Mouse (Mus musculus) kidney, adult 2 months (tissue): Measurements from ENCODE around the gene Ndufs7. TPM values are rescaled to one million over a fixed set of nuclear protein-coding genes. Genes with fewer than 3 reads are reported as not detected.
A peak's percentile ranks its signal among the peaks of the same experiment; 100 is the strongest.

Experiments
- DNase-seq: peaks from one replicate; pipeline ENCODE4 v3.0.0; 2021
- H3K27ac ChIP-seq: fragments of 200-500 bp; 2 replicates; pipeline ENCODE4 v1.5.1; 2012; ENCODE audit warnings: low read depth, low read length, control low read depth, inconsistent platforms; ENCODE audit not compliant: insufficient read depth
- H3K27me3 ChIP-seq: fragments of 200-500 bp; replicated peaks from 2 replicates; pipeline ENCODE4 v1.6.1; 2012; ENCODE audit warnings: mild to moderate bottlenecking, moderate library complexity, low read length, inconsistent platforms; ENCODE audit not compliant: control insufficient read depth, insufficient read depth
- H3K36me3 ChIP-seq: fragments of 200-500 bp; 2 replicates; pipeline ENCODE4 v1.6.1; 2012; ENCODE audit warnings: mild to moderate bottlenecking, moderate library complexity, low read length, inconsistent platforms; ENCODE audit not compliant: control insufficient read depth, insufficient read depth
- H3K4me1 ChIP-seq: fragments of 200-500 bp; 2 replicates; pipeline ENCODE4 v1.6.1; 2011; ENCODE audit warnings: low read length; ENCODE audit not compliant: control insufficient read depth, insufficient read depth
- H3K4me3 ChIP-seq: fragments of 200-500 bp; 2 replicates; pipeline ENCODE4 v1.5.1; 2011; ENCODE audit warnings: mild to moderate bottlenecking, low read depth, low read length, control low read depth; ENCODE audit not compliant: insufficient read depth
- CTCF ChIP-seq: fragments of 200-500 bp; conservative IDR thresholded peaks from 2 replicates; pipeline ENCODE4 v1.5.1; 2011; ENCODE audit warnings: low read depth, mild to moderate bottlenecking, control low read depth, low read length, moderate library complexity, mixed read lengths; ENCODE audit not compliant: insufficient read depth, insufficient read length
- POLR2A ChIP-seq: fragments of 200-500 bp; IDR thresholded peaks from one replicate; pipeline ENCODE4 v1.6.1; 2011; ENCODE audit warnings: low read depth, low read length, control low read depth
- WGBS: fragments of 180-500 bp; shearing (Covaris S2); methylation state at CpG from one replicate; pipeline ENCODE4 v1.1.7; 2018; 5-methylcytosine and 5-hydroxymethylcytosine counted together
- polyA plus RNA-seq: library from polyadenylated mRNA; depleted of rRNA; stranded (reverse); fragments of >200 nt; gene quantifications from 2 replicates; pipeline ENCODE4 v1.2.3, GENCODE M21; 2012

Gene Ndufs7
- polyA plus RNA-seq, 1 experiment: 1,001 TPM

GRCm38 (mm10) chr10:80259463-80259805, 10.5 kb downstream of the Ndufs7 start:
- DNase-seq: no peak
- no peaks in the 10 kb centered on the region for H3K27me3 ChIP-seq
- 63% methylated on average over 6 of the region's 6 CpGs for WGBS
- no peak overlapping the region for H3K4me3 ChIP-seq
- H3K27ac ChIP-seq: no peak overlapping the region
- H3K36me3 ChIP-seq: no peaks in the 10 kb centered on the region
- H3K4me1 ChIP-seq: peaks cover 11% of the 10 kb centered on the region; the same call in 1 of the 2 replicates
- no peak for TF ChIP-seq POLR2A
- TF ChIP-seq CTCF: no peak

GRCm38 (mm10) chr10:80259861-80260641, 11.1 kb downstream of the Ndufs7 start:
- no peak for TF ChIP-seq CTCF
- no peak for TF ChIP-seq POLR2A
- DNase-seq: peak; percentile 88
- H3K36me3 ChIP-seq: no peaks in the 10 kb centered on the region
- no peaks in the 10 kb centered on the region for H3K27me3 ChIP-seq
- H3K4me3 ChIP-seq: peak overlapping the region; percentile 56
- 9% methylated on average over 19 of the region's 19 CpGs for WGBS
- peaks cover 11% of the 10 kb centered on the region; the same call in 1 of the 2 replicates for H3K4me1 ChIP-seq
- H3K27ac ChIP-seq: peak overlapping the region; percentile 55

GRCm38 (mm10) chr10:80260642-80261584, 12.0 kb downstream of the Ndufs7 start, which contains the start of the genes Gamt and Dazap1:
Gene Gamt, minus strand, starts transcription at chr10:80261012.
Gene Dazap1, plus strand, starts transcription at chr10:80261486.
- H3K4me3 ChIP-seq: peak within 1 kb of the TSS; percentile 60
- no peaks in the 10 kb centered on the region for H3K27me3 ChIP-seq
- peak within 1 kb of the TSS; percentile 94 for H3K27ac ChIP-seq
- DNase-seq: peak; percentile 99
- no peak for TF ChIP-seq CTCF
- peak; percentile 27 for TF ChIP-seq POLR2A
- WGBS: under 1% methylated on average over 49 of the region's 49 CpGs
- H3K36me3 ChIP-seq: no peaks in the 10 kb centered on the region
- H3K4me1 ChIP-seq: peaks cover 11% of the 10 kb centered on the region; the same call in 1 of the 2 replicates

GRCm38 (mm10) chr10:80261585-80261968, 12.7 kb downstream of the Ndufs7 start:
- DNase-seq: peak; percentile 100
- H3K27ac ChIP-seq: peak overlapping the region; percentile 94
- peaks cover 11% of the 10 kb centered on the region; the same call in 1 of the 2 replicates for H3K4me1 ChIP-seq
- WGBS: under 1% methylated on average over 14 of the region's 14 CpGs
- no peaks in the 10 kb centered on the region for H3K27me3 ChIP-seq
- H3K36me3 ChIP-seq: no peaks in the 10 kb centered on the region
- H3K4me3 ChIP-seq: peak overlapping the region; percentile 60
- no peak for TF ChIP-seq CTCF
- no peak for TF ChIP-seq POLR2A

- Histone ChIP-seq H3K4me3 (no peak overlapping the region), H3K4me1 (peaks cover 11% of the 10 kb centered on the region; the same call in 1 of the 2 replicates)
- 63% methylated on average over 12 of the region's 12 CpGs for WGBS
Observed at GRCm38 (mm10) chr10:80262169-80262568, 13.2 kb downstream of the Ndufs7 start.

GRCm38 (mm10) chr10:80262776-80263365, 13.9 kb downstream of the Ndufs7 start:
- 92% methylated on average over 10 of the region's 10 CpGs for WGBS
- H3K4me3 ChIP-seq: no peak overlapping the region
- no peak for DNase-seq
- H3K27ac ChIP-seq: no peak overlapping the region
- no peaks in the 10 kb centered on the region for H3K36me3 ChIP-seq
- no peak for TF ChIP-seq CTCF
- TF ChIP-seq POLR2A: no peak
- peaks cover 15% of the 10 kb centered on the region; the same call in 1 of the 2 replicates for H3K4me1 ChIP-seq
- no peaks in the 10 kb centered on the region for H3K27me3 ChIP-seq

More at GRCm38 (mm10) chr10:80262169-80262568, 13.2 kb downstream of the Ndufs7 start:
- Histone ChIP-seq H3K27ac (no peak overlapping the region), H3K27me3 (no peaks in the 10 kb centered on the region), H3K36me3 (no peaks in the 10 kb centered on the region)
- TF ChIP-seq POLR2A (no peak), CTCF (no peak)
- no peak for DNase-seq
